Mouse (Mus musculus) WW6 (cell line): ENCODE measurements around the gene Wrap73.

Source experiments
- DNase-seq: peaks from one replicate; pipeline ENCODE4 v3.0.0-alpha.2; 2013; ENCODE audit warnings: low read depth, low spot score

Wrap73 gene

GRCm38 (mm10) chr4:154185001-154185400, 42.8 kb downstream of the Wrap73 start:
- DNase-seq, result no peak

- DNase-seq, result no peak
Observed at GRCm38 (mm10) chr4:154186002-154186537, 43.9 kb downstream of the Wrap73 start.

GRCm38 (mm10) chr4:154188948-154189347, 46.8 kb downstream of the Wrap73 start:
- DNase-seq, result no peak

GRCm38 (mm10) chr4:154197961-154198360, 55.8 kb downstream of the Wrap73 start:
- no peak for DNase-seq

GRCm38 (mm10) chr4:154198377-154198961, 56.3 kb downstream of the Wrap73 start:
- DNase-seq, result no peak

- DNase-seq, result no peak
Observed at GRCm38 (mm10) chr4:154201511-154201910, 59.3 kb downstream of the Wrap73 start.

GRCm38 (mm10) chr4:154204532-154204931, 62.4 kb downstream of the Wrap73 start:
- DNase-seq, result no peak

GRCm38 (mm10) chr4:154205392-154205791, 63.2 kb downstream of the Wrap73 start:
- no peak for DNase-seq

- peak; percentile 24 for DNase-seq
Observed at GRCm38 (mm10) chr4:154207261-154207660, 65.1 kb downstream of the Wrap73 start.

GRCm38 (mm10) chr4:154209054-154209453, 66.9 kb downstream of the Wrap73 start:
- no peak for DNase-seq

- no peak for DNase-seq
Observed at GRCm38 (mm10) chr4:154209825-154210224, 67.7 kb downstream of the Wrap73 start.

GRCm38 (mm10) chr4:154211459-154211858, 69.3 kb downstream of the Wrap73 start:
- no peak for DNase-seq

- DNase-seq, result no peak
Observed at GRCm38 (mm10) chr4:154213586-154213985, 71.4 kb downstream of the Wrap73 start.

GRCm38 (mm10) chr4:154214075-154214474, 71.9 kb downstream of the Wrap73 start:
- no peak for DNase-seq
